Mouse (Mus musculus): ENCODE data around the gene 1110059E24Rik. TPM values are rescaled to one million over a fixed set of nuclear protein-coding genes. Genes with fewer than 3 reads are reported as not detected.

1110059E24Rik gene
- polyA plus RNA-seq, 1 experiment = 12.0 TPM

DNA sequence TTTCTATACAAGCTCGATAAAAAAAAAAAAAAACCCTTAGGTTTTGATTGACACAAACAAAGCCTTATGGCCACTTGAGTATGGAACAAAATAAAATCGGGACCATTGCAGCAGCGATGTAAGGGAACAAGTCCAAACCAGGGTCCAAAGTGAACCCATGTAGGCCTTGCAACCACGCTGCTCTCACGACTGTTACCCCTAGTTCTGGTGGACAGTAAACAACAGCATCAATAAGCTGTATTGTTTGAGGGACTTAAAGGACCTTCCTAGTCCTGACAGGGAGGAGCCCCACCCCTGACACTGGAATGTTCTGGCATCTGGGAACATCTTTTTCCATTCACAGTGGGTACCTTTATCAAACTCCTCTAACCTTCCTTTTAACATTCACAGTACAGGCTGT lies 68.8 kb downstream of the 1110059E24Rik start:
- no peak overlapping the region for H3K4me2 ChIP-seq (ENCODE audit: low read depth)
- TF ChIP-seq POLR2A (IDR thresholded peaks at IDR 0.05; ENCODE audit: insufficient read length, low read depth) (no peak), MYOD1 (IDR thresholded peaks at IDR 0.05; ENCODE audit: control insufficient read depth in 1 of 3, insufficient read length in 2 of 3, low read depth in 2 of 3) (no peak), USF1 (IDR thresholded peaks at IDR 0.05; ENCODE audit: low read depth) (no peak), E2F4 (IDR thresholded peaks at IDR 0.05; ENCODE audit: insufficient read depth) (no peak), TCF3 (IDR thresholded peaks at IDR 0.05; ENCODE audit: insufficient read length, low read depth) (no peak), SRF (IDR thresholded peaks at IDR 0.05; ENCODE audit: control insufficient read depth, insufficient read length, low read depth) (no peak)

DNA sequence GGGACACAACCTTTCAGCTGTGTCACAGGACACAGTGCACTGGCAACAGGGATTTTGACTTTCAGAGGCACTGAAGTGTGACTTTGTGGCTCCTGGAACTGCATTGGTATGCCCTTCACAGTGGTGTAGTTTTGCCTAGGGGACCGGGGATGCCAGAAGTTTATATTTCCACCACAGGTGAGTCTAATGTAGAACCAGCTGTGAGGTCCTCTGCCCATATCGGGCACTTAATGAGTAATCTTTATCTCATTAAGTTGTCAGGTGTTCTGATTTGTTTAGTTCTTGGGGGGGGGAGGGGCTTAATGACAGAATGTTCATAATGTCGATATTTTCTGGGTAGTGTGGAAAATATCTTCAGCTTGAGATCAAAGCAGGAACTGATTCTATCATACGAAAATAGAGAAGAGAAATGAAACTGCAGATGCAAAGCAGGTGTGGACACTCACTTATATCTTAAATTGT lies 69.2 kb downstream of the 1110059E24Rik start:
- Histone ChIP-seq H3K4me2 (ENCODE audit: low read depth) (no peak overlapping the region), H3ac (ENCODE audit: control insufficient read depth, insufficient read length) (no peak overlapping the region), H3K4me3 (no peak overlapping the region), H3K36me3 (ENCODE audit: control insufficient read depth, insufficient read depth) (no peaks in the 10 kb centered on the region), H3K79me2 (ENCODE audit: control insufficient read depth, insufficient read depth) (no peaks in the 10 kb centered on the region), H3K27me3 (ENCODE audit: control insufficient read depth, insufficient read depth, insufficient read length) (no peaks in the 10 kb centered on the region)
- TF ChIP-seq MYOG (IDR thresholded peaks at IDR 0.05; ENCODE audit: control insufficient read depth in 1 of 3, insufficient read depth in 1 of 3, insufficient read length in 2 of 3, low read depth in 2 of 3) (no peak), SRF (IDR thresholded peaks at IDR 0.05; ENCODE audit: control insufficient read depth, insufficient read length, low read depth) (no peak), MAX (IDR thresholded peaks at IDR 0.05; ENCODE audit: low read depth) (no peak), MYOD1 (IDR thresholded peaks at IDR 0.05; ENCODE audit: control insufficient read depth in 1 of 3, insufficient read length in 2 of 3, low read depth in 2 of 3) (no peak), POLR2AphosphoS2 (IDR thresholded peaks at IDR 0.05; ENCODE audit: insufficient read length, low read depth) (no peak), REST (IDR thresholded peaks at IDR 0.05; ENCODE audit: insufficient read depth, insufficient read length) (no peak), CEBPB (IDR thresholded peaks at IDR 0.05; ENCODE audit: insufficient read depth, poor library complexity, severe bottlenecking) (no peak), POLR2A (IDR thresholded peaks at IDR 0.05; ENCODE audit: insufficient read length, low read depth) (no peak), USF1 (IDR thresholded peaks at IDR 0.05; ENCODE audit: low read depth) (no peak), E2F4 (IDR thresholded peaks at IDR 0.05; ENCODE audit: insufficient read depth) (no peak), TCF12 (IDR thresholded peaks at IDR 0.05; ENCODE audit: insufficient read depth, poor library complexity, severe bottlenecking) (no peak), TCF3 (IDR thresholded peaks at IDR 0.05; ENCODE audit: insufficient read length, low read depth) (no peak)

More for the DNA sequence above, 68.8 kb downstream of the 1110059E24Rik start:
- Histone ChIP-seq H3K4me3 (no peak overlapping the region), H3K27me3 (ENCODE audit: control insufficient read depth, insufficient read depth, insufficient read length) (no peaks in the 10 kb centered on the region), H3ac (ENCODE audit: control insufficient read depth, insufficient read length) (no peak overlapping the region), H3K36me3 (ENCODE audit: control insufficient read depth, insufficient read depth) (no peaks in the 10 kb centered on the region), H3K79me2 (ENCODE audit: control insufficient read depth, insufficient read depth) (no peaks in the 10 kb centered on the region)

DNA sequence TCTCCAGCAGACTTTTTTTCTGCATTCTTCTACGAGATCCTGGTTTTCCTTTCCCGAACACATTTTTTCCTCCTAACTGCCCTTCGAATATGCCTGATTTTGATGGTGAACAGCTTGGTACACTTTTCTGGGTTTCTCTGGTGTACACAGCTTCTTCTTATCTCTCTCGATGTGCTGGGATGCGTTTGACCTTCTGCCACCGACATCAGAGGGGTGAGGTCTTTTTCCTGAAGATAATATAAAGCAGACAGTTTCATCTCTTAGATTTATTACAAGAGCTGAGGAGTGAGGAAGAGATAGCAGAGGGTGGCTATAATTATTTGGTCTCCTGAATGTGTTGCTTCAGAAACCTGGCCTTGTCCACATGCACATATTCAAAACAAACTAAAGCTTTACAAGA lies 71.4 kb downstream of the 1110059E24Rik start:
- Histone ChIP-seq H3K4me2 (ENCODE audit: low read depth) (no peak overlapping the region), H3K36me3 (ENCODE audit: control insufficient read depth, insufficient read depth) (no peaks in the 10 kb centered on the region), H3K27me3 (ENCODE audit: control insufficient read depth, insufficient read depth, insufficient read length) (no peaks in the 10 kb centered on the region), H3K4me3 (no peak overlapping the region), H3ac (ENCODE audit: control insufficient read depth, insufficient read length) (no peak overlapping the region), H3K79me2 (ENCODE audit: control insufficient read depth, insufficient read depth) (no peaks in the 10 kb centered on the region)
- TF ChIP-seq MAX (IDR thresholded peaks at IDR 0.05; ENCODE audit: low read depth) (no peak), REST (IDR thresholded peaks at IDR 0.05; ENCODE audit: insufficient read depth, insufficient read length) (no peak), MYOD1 (IDR thresholded peaks at IDR 0.05; ENCODE audit: control insufficient read depth in 1 of 3, insufficient read length in 2 of 3, low read depth in 2 of 3) (no peak), POLR2AphosphoS2 (IDR thresholded peaks at IDR 0.05; ENCODE audit: insufficient read length, low read depth) (no peak), TCF12 (IDR thresholded peaks at IDR 0.05; ENCODE audit: insufficient read depth, poor library complexity, severe bottlenecking) (no peak), TCF3 (IDR thresholded peaks at IDR 0.05; ENCODE audit: insufficient read length, low read depth) (no peak), E2F4 (IDR thresholded peaks at IDR 0.05; ENCODE audit: insufficient read depth) (no peak), USF1 (IDR thresholded peaks at IDR 0.05; ENCODE audit: low read depth) (no peak), MYOG (IDR thresholded peaks at IDR 0.05; ENCODE audit: control insufficient read depth in 1 of 3, insufficient read depth in 1 of 3, insufficient read length in 2 of 3, low read depth in 2 of 3) (no peak), SRF (IDR thresholded peaks at IDR 0.05; ENCODE audit: control insufficient read depth, insufficient read length, low read depth) (no peak), POLR2A (IDR thresholded peaks at IDR 0.05; ENCODE audit: insufficient read length, low read depth) (no peak), CEBPB (IDR thresholded peaks at IDR 0.05; ENCODE audit: insufficient read depth, poor library complexity, severe bottlenecking) (no peak)

DNA sequence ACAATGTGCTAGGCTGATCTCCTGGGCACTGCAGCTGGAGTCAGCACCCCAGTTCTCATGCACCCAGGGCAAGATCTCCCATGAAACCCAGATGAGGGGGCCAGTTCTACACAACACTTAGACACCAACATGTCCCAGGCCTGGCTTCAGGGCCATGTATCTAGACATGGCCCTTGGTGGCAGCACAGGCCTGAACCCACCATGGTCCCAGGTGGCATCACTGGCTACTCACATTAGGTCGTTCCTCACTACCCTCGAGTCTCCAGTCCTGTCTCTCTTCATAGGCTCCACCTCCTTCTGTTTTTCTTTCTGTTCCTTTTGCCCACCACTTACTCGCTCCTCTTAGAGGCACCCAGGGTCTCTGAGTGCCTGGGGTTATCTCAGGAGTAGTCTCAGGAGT lies 72.9 kb downstream of the 1110059E24Rik start:
- no peaks in the 10 kb centered on the region for H3K79me2 ChIP-seq (ENCODE audit: control insufficient read depth, insufficient read depth)
- no peak overlapping the region for H3K4me3 ChIP-seq
- H3ac ChIP-seq (ENCODE audit: control insufficient read depth, insufficient read length) = no peak overlapping the region
- TF ChIP-seq TCF12 (IDR thresholded peaks at IDR 0.05; ENCODE audit: insufficient read depth, poor library complexity, severe bottlenecking) (no peak), POLR2AphosphoS2 (IDR thresholded peaks at IDR 0.05; ENCODE audit: insufficient read length, low read depth) (no peak), REST (IDR thresholded peaks at IDR 0.05; ENCODE audit: insufficient read depth, insufficient read length) (no peak), MYOD1 (IDR thresholded peaks at IDR 0.05; ENCODE audit: control insufficient read depth in 1 of 3, insufficient read length in 2 of 3, low read depth in 2 of 3) (no peak), MYOG (IDR thresholded peaks at IDR 0.05; ENCODE audit: control insufficient read depth in 1 of 3, insufficient read depth in 1 of 3, insufficient read length in 2 of 3, low read depth in 2 of 3) (no peak), E2F4 (IDR thresholded peaks at IDR 0.05; ENCODE audit: insufficient read depth) (no peak), SRF (IDR thresholded peaks at IDR 0.05; ENCODE audit: control insufficient read depth, insufficient read length, low read depth) (no peak), POLR2A (IDR thresholded peaks at IDR 0.05; ENCODE audit: insufficient read length, low read depth) (no peak), USF1 (IDR thresholded peaks at IDR 0.05; ENCODE audit: low read depth) (no peak)
- no peaks in the 10 kb centered on the region for H3K36me3 ChIP-seq (ENCODE audit: control insufficient read depth, insufficient read depth)
- no peaks in the 10 kb centered on the region for H3K27me3 ChIP-seq (ENCODE audit: control insufficient read depth, insufficient read depth, insufficient read length)
- H3K4me2 ChIP-seq (ENCODE audit: low read depth) = no peak overlapping the region

DNA sequence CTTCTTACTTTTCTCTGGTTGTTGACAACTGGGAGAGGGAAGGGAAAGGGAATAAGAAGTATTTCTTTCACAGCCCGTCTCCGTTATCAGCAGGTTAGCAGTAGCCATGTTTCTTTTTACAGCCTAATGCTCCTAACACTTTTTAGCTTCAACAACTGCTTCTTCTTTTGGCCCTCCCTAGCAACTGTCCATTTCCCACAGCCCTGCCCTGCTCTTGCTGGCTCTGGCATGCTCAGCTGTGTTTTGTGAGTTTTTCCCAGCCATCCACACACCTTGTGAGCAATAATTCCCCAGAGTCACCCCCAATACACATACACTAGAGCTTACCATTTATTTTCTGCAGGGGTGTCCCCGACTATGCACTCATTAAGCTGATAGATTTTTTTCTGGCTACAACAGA lies 75.3 kb downstream of the 1110059E24Rik start:
- Histone ChIP-seq H3K4me3 (no peak overlapping the region), H3K36me3 (ENCODE audit: control insufficient read depth, insufficient read depth) (no peaks in the 10 kb centered on the region), H3K79me2 (ENCODE audit: control insufficient read depth, insufficient read depth) (no peaks in the 10 kb centered on the region), H3K27me3 (ENCODE audit: control insufficient read depth, insufficient read depth, insufficient read length) (no peaks in the 10 kb centered on the region), H3ac (ENCODE audit: control insufficient read depth, insufficient read length) (no peak overlapping the region), H3K4me2 (ENCODE audit: low read depth) (peak overlapping the region; percentile 32)
- TF ChIP-seq MYOG (IDR thresholded peaks at IDR 0.05; ENCODE audit: control insufficient read depth in 1 of 3, insufficient read depth in 1 of 3, insufficient read length in 2 of 3, low read depth in 2 of 3) (peak in 2 of 3 experiments; percentile 66 to 80), E2F4 (IDR thresholded peaks at IDR 0.05; ENCODE audit: insufficient read depth) (no peak), POLR2A (IDR thresholded peaks at IDR 0.05; ENCODE audit: insufficient read length, low read depth) (no peak), MAX (IDR thresholded peaks at IDR 0.05; ENCODE audit: low read depth) (no peak), MYOD1 (IDR thresholded peaks at IDR 0.05; ENCODE audit: control insufficient read depth in 1 of 3, insufficient read length in 2 of 3, low read depth in 2 of 3) (peak in 2 of 3 experiments; percentile 15 to 31)

All from myocyte (in vitro differentiated cells).